Mouse (Mus musculus): Measurements from ENCODE around the gene Ccdc88c.

Ccdc88c gene

DNA sequence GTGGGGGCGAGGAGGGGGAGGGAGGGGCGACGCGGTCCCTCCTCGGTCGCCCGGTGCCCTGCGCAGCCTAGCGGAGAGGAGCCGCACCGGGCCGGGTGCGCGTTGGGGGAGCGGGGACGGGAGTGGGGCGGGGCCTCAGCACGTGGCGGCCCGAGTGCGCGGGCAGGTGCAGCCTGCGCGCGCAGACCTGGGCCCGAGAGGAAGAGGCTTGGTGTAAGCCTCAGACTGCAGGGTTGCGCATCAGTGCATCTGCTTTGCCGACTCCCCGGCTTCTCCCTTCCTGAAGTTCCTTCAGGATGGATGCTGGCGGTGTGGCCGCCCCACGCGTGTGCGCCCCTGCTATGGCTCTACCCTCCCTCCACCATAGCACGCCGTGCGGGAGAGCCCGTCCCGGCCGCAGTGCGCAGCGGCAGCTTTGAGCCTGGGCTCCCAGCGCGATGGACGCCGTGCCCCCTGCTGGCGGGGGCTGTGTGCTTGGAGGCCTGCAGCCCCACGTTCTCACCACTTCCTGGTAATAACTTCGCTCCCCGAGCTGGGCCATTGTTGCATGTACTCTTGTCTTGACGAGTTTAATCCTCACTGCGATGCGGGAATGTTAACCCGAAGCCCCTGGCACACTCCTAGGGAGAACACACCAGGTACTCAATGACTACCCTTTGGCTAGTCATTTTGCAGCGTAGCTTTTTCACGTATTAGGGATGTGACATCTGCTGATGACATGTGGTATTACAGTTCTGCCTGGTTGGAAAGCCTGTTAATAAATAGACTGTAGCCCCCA is at the start of gene Ccdc88c:
Gene Ccdc88c (minus strand): TSS at position 103 of the 778 bp plus-strand sequence.
- peak; percentile 93 to 95 for DNase-seq

- DNase-seq: no peak
These were observed 49.1 kb upstream of the Ccdc88c start for GRCm38 (mm10) chr12:101077955-101078354.

DNA sequence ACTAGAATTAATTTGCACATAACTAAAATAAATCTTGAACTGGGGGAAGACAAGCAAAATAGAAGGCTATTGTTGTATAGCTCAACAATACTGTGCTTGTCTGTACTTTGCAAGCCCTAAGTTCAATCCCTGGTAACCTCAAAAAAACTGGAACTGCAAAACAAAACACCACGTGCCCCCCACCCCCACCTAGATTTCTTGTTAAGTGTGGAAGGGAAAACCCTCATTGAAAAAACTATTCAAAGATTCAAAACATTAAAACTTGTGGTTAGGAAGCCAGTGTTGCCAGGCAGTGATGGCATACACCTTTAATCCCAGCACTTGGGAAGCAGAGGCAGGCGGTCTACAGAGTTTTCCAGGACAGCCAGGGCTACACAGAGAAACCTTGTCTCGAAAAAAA is 46.6 kb upstream of the Ccdc88c start:
- DNase-seq: no peak

- DNase-seq: no peak
These were observed 46.1 kb upstream of the Ccdc88c start for GRCm38 (mm10) chr12:101074821-101075429.

DNA sequence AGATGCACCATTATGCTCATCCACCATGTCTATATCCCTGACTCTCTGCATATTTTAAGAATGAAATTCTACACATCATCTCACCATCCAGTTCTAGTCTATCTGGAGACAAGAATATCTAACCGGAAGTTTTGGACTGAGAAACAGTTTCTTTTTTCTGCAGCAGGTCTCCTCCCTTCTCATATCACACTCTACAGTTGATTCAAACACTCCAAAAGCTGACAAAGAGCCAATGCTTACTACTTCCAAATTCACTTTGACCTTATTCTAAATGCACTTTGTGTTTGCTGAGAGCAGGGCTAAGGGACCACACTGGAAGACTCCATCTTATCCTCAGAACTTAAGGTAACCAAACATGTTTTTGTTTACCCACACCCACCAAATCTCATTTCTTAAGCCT is 41.0 kb upstream of the Ccdc88c start:
- no peak for DNase-seq

DNA sequence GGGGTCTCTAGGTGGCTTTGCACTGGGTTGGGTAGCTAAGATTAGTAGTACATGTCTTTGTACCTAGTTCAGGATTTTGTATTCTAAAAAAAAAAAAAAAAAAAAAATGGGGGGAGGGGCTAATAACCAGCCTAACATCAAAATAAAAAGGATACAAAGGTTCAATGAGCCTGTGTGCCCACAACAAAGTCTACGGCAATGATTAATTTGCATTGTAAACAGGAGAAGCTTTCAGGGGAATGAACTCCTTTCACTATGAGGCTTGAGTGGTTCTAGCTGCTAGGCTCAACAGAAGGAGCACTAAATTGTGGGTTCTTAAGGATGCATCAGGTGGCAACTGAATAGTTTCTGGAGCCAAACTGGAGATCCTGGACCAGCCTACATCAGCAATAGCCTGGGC is 37.5 kb upstream of the Ccdc88c start:
- no peak for DNase-seq

- no peak for DNase-seq
These were observed 11.1 kb upstream of the Ccdc88c start for GRCm38 (mm10) chr12:101039956-101040355.

- DNase-seq: no peak
These were observed 456 bp downstream of the Ccdc88c start for GRCm38 (mm10) chr12:101028247-101028953.

GRCm38 (mm10) chr12:101027451-101028246 is 1.2 kb downstream of the Ccdc88c start:
- DNase-seq: peak in 1 of 2 experiments; percentile 50

DNA sequence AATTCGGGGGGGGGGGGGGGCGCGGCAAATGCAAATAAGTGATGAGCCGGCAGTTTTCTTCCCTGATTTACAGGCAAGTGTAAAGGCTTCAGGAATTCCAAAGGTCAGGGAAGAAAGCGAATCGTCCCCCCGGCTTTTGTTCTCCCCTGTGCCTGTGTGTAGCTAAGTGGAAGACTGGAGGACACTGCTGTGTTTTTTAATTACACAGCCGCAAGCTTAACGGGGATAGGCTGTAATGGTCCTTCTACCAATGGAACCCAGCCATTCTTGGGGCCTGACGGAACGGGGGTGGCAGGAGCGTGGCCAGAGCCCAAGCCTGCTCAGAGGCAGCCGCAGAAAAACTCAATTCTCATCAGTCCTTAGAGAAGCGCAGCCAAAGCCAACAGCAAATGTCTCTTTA is 1.9 kb downstream of the Ccdc88c start:
- no peak for DNase-seq

DNA sequence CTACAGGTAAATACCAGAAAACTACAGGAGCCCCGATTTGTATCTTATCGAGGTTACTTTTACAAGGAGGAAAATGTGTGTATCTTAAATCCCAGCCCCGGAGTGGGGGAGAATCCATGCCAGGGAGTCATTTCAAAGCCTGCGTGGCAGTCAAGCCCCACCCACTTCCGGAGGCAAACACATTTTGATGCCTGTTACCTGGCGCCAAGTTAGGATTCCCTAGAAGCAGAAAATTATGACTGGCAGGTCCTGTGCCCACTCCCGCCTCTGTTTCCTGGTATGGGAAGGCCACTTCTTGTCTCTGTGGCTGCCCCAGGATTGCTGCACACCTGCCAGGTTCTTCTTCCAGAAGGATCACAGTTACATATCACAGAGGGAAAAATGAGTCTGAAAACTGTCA is 2.3 kb downstream of the Ccdc88c start:
- peak in 1 of 2 experiments; percentile 4 for DNase-seq

GRCm38 (mm10) chr12:101026025-101026424 is 2.8 kb downstream of the Ccdc88c start:
- DNase-seq: no peak

- no peak for DNase-seq
These were observed 3.5 kb downstream of the Ccdc88c start for GRCm38 (mm10) chr12:101025379-101025778.

GRCm38 (mm10) chr12:101024824-101025223 is 4.0 kb downstream of the Ccdc88c start:
- no peak for DNase-seq

DNA sequence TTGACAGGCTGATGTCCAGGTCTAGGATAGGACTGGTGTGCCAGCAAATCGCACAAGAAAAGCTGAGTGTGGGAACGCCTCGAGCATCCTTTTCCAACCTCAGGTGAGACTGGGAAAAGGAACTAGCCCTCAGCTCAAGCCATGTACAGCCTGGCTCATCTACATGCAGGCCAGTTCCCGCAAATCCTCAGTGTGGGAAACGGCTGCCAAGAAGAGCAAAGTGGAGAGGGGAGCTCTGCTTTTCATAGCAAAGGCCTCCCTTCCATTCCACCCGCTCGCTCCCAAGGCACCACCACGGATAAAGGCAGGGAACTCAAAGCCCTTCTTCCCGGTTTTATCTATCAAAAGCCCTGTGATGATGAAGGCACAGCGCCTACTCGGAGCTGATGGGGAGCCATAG is 5.7 kb downstream of the Ccdc88c start:
- DNase-seq: no peak

DNA sequence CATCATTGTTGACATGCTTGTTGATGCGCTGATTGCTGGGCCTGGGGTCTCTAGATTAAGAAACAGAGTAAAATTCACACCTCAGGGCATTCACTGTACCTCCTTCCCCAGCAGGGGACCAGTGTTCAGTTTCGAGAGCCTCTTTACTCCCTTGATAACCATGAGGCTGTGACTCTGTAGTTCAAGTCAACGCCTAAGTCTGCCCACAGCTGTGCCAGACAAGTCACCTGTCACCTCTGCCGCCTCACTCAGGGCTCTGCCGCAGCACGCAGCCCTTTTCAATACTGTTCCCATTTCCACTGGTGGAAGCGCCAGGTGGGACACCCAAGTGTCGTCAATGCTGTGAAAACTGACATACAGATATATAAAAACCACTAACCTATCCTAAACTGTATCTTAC is 6.5 kb downstream of the Ccdc88c start:
- peak in 1 of 2 experiments; percentile 6 for DNase-seq

DNA sequence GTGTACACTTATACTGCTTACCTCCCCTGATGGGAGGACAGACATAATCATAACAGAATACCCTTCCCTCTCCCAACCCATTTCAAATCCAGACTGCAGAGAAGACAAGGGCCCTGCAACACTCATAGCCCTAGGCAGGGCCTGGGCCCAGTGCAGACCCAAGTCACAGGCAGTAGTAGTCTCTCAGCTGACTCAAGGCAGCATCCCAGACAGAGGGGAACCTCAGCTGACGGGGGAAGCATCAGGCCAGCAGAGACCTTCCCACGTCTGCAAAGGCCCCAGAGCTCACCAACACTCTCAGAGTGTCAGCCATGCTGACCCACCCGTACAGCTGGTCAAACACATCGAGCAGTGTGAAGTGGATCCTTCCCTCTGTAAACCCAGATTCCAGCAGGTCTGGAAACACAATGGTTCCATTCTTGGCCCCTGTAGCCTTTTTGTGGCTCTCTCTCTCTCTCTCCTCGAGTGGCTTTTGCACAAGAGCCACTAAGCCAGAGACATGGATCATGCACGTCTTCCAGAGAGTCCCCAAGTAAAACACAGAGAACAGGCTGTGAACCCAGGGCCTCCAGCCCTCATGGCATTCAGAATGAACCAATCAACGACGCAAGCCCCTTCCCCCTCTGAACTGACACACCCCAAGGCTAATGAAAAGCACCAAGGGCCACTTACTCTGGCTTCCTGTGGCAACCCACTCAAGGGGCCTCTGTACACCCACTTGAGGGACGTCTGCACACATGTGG is 7.2 kb downstream of the Ccdc88c start:
- DNase-seq: no peak

DNA sequence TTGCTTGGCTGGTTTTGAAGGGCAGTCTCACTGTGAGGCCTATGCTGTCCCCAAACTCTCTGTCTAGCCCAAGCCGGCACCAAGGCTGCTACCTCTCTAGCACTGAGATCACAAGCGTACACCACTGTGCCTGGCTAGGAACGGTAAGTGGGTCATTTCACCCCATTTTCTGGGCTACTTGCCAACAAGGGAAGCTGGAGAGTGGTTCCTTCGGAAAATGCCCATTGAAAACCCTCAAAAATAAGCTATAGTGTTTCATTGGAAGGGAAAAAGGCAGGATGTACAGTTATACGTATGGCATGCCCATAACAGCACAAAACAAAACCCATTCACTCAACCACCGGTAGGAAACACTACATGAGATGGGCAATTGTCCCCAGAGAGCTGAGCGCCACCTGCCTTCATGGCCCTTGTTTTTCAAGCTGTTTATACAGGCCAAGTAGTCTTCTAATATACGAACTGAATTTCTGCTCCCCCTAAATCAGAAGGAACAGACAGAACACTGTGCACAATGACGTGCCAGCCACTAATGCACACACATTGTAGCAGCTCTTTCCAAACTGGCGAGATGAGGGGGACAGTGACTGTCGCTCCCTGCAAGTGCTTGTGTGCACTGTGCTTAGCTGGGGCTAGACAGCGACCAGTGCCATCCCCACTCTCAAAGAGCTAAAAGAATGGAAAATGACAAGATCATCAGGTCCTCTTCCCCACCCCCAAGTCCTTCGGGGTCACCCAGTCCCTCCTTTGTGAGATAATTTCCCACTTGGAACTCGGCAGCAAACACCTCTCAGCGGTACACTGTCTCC is 8.4 kb downstream of the Ccdc88c start:
- DNase-seq: peak in 1 of 2 experiments; percentile 47

- peak; percentile 2 for DNase-seq
These were observed 9.4 kb downstream of the Ccdc88c start for GRCm38 (mm10) chr12:101019443-101019842.

GRCm38 (mm10) chr12:101019031-101019430 is 9.8 kb downstream of the Ccdc88c start:
- DNase-seq: no peak

- DNase-seq: peak; percentile 68 to 74
These were observed 10.9 kb downstream of the Ccdc88c start for GRCm38 (mm10) chr12:101017971-101018371.
